Mouse (Mus musculus) spleen, adult 2 months (tissue): Measurements from ENCODE around the gene Vasn.

Source experiments
- CTCF ChIP-seq: fragments of 200-500 bp; IDR thresholded peaks from 2 replicates; pipeline ENCODE4 v1.5.1; 2011; ENCODE audit warnings: mild to moderate bottlenecking, inconsistent platforms; ENCODE audit not compliant: insufficient read depth, insufficient read length, insufficient replicate concordance; ENCODE audit errors: extremely low read depth
- POLR2A ChIP-seq: fragments of 200-500 bp; IDR thresholded peaks from 2 replicates; pipeline ENCODE4 v1.6.1; 2011; ENCODE audit warnings: low read depth, low read length, inconsistent platforms

DNA sequence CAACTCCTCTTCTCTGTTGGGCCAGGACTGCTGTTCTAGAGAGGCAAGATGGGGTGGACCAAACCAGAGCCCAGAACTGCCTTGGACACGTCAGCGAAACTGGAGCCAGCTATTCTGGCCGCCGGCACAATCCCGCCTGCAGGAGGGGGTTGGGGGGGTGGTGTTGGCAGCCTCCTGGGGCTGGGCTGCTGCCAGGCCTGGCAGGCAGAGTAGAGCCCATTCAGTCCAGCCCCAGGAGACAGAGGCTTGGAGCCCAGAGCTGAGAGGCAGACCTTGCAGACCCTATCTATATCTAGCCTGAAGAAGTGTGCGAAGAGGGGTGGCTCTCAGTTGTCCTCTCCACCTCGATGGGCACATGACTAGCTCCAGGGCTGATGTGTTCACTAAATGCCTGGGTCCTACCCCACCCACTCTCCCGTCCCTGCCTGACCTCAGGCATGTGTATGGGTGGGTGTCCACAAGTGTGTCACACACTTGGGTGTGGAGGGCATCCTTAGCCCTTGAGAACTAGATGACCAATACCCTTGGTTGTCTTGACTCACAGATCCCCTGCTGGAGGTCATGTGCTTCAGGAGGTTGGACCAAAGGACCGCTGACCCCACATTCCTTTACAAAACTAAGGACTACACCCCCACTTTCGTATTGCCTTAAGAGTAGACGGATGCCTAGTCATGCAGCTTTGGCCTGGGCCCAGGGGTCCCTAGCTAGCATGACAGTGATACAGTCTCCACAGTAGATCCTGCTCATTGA, 4.1 kb downstream of the Vasn start:
- TF ChIP-seq POLR2A: no peak
- no peak for TF ChIP-seq CTCF
